Mouse (Mus musculus): ENCODE measurements around the gene Gpx1.
A peak's percentile ranks its signal among the peaks of the same experiment; 100 is the strongest.
"Not testable (repeated sequence)": the region's sequence is repeated elsewhere in the genome, so short reads cannot be mapped to it uniquely, and the experiment has no call there.

Gene Gpx1

DNA sequence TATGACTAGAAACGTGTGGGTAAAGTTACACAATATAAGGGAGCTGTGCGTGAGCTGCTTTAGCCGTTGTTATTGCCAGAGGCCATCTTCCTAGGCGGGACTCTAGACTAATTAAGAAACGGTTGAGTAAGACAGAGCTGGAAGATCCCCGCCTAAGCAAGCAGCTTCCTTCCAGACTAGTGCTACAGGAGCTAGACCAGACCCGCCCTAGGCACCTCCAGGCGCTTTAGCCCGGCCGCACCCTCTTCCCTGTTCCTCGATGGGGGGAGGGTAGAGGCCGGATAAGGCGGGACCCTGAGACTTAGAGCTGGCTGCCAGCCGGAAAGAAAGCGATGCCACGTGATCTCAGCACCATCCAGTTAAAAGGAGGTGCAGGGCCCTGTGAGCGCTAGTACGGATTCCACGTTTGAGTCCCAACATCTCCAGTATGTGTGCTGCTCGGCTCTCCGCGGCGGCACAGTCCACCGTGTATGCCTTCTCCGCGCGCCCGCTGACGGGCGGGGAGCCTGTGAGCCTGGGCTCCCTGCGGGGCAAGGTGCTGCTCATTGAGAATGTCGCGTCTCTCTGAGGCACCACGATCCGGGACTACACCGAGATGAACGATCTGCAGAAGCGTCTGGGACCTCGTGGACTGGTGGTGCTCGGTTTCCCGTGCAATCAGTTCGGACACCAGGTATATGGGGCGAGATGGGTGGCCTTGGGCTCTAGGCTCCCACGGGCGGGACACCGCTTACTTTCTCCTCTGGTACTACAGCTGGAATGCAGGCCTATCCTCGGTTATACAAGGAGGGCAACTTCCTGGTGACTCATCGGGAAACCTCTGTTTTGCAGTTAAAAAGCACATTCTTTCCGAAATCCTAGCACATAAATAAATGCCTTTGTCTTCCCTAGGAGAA is at the start of gene Gpx1:
Gpx1 (plus strand) TSS at position 18 of the 896 bp plus-strand sequence.
- peak; percentile 81 to 83 for DNase-seq

DNA sequence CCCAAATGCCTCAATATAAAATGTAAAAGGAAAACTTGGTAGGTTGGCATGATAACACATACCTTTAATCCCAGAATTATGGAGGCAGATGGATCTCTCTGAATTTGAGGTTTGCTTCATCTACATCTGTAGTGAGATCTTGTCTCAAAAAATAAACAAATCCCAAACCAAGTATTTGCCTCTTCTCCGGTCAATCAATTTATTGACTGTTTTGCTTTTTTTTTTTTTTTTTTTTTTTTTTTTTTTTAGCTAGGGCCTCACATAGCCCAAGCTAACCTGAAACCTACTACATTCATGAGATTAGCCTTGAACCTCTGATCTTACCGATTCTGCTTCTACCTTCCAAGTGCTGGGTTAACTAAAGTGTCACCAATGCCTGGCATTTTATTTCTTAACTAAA is 49.4 kb upstream of the Gpx1 start:
- no peak for DNase-seq

DNA sequence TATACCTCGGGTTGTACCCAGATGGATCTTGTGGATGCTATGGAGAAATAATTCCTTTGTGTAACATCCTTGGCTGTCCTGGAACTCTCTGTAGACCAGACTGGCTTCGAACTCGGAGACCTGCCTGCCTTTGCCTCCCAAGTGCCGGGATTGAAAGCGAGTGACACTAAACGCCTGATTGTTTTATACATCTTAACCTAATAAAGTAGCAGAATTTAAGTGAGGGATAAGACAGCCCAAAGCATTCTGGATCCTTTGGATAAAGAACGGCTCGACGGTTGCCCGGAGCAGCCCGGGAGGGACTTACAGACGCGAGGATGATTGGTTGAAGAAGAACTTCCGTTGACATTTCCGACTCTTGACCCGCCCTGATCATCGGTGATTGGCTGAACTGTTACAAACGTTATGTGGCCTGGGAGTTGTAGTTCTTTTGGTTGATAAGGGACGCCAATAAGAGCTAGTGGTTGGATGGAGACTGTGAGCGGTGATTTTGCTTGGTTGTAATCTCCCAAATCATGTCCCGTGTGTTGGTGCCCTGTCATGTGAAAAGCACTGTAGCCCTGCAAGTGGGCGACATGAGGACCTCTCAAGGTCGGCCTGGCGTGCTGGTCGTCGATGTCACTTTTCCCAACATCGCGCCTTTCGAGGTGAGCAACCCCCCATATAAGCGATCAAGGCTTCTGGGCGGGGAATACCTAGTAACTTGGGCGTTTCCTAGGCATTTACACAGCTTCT is 48.5 kb upstream of the Gpx1 start, which contains the start of gene Nicn1:
Nicn1 (plus strand) TSS at position 414 of the 735 bp plus-strand sequence.
- DNase-seq, result peak; percentile 87 to 89

DNA sequence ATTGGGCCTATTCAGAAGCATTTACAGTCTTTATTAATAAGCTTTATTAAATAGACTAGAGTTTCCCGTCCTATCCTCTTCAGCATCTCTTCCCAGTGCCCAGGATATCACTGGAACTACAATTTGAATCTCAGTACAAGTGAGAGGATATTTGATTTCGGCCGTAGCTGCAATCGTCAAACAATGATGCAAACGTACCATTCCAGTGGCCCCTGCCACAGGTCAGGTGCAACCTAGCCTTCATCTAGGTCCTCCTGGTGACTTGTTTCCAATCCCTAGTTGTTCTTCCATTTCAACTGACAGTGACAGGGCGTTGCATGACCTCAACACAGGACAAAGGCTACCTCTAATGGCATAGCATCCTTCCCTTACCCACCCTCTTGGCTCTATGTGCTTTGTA is 47.9 kb upstream of the Gpx1 start:
- DNase-seq, result no peak

DNA sequence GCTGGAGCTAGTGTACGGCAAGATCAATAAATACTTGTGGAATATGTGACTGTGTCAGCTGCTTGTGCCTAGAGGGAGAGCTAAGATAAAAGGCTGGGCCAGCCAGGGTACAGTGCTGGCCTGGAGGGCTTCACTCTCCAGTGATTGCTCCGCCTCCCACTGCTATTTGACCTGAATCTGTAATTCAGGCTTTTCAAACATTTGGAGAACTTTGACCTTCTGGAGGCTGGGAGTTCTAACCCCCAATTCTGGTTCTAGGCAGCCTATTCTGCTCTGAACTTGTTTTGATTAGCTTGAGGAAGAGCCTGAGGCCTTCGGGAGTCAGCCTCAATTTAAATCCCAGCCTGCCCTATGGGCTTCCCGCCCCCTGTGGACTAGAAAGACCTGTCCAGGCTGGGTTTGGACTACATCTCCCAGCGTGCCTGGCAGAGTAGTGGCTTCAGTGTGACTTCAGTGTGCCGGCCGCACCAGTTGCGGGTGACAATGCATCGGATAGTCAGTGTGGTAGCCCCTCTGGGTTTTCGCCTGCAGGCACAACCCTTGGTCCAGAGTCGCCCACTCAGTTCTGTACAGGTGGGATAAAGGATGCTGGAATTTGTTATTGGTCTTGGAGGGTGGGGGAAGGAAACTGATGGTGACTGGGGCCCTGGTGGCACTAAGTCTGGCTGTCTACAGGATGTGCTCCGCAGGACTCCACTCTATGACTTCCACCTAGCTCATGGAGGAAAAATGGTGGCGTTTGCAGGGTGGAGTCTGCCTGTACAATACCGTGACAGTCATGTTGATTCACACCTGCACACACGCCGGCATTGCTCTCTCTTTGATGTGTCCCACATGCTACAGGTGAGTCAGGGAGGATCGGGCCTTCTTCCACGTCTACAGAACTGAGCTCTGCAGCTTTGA is 42.0 kb upstream of the Gpx1 start, which contains the start of gene Amt:
Amt (plus strand) TSS at position 401 of the 903 bp plus-strand sequence.
- peak; percentile 50 to 57 for DNase-seq

DNA sequence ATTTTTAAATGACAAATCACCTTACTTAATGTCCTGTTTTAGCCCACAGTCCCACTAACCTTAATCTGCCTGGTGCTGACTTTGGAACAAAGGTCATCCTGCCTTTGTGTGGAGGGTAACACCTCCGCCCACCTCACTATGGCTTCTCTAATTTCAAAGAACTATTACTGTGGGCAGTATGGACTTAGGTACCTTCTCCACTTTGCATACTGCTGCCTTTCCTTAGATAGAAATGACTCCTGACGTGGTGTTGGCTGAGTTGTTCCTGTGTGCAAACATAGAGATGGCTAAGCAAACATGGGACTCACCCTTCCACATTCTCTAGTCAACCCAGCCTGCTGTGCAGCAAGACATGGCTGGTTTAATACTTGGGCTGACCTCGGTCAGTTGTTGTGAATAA is 36.9 kb upstream of the Gpx1 start:
- DNase-seq, result no peak

DNA sequence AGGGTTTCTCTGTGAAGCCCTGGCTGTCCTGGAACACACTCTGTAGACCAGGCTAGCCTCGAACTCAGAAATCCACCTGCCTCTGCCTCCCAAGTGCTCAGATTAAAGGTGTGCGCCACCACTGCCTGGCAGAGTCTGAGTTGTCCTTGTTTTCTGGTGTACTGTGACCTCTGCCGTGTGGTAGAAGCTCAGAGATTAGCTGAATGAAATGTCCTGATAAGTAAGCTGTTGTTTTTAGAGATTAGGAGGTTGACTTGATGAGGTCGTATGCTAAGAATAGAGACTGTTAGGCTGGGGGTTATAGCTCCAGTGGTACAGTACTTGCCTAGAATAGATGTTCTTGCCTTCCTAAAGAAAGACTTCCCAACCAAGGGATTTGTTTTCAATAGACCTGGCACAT is 34.0 kb upstream of the Gpx1 start:
- no peak for DNase-seq

DNA sequence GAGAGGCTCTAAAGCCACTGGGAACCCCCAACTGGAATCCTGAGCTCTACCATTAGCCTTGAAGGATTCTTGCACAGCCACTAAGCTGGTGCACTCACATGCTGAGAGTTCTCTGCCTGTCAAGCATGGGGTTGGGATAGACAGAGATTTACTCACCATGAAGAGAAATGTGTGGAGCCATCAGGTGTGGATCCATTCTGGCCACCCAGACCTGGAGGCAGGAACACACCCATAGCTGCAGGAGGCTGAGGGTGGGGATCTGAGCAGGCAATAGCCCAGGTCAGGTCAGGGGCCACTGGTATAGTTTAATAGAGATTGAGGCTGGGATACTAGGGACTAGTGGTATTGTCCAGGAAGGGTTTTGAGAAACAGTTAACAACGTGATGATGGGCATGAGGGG is 33.5 kb upstream of the Gpx1 start:
- DNase-seq, result no peak

DNA sequence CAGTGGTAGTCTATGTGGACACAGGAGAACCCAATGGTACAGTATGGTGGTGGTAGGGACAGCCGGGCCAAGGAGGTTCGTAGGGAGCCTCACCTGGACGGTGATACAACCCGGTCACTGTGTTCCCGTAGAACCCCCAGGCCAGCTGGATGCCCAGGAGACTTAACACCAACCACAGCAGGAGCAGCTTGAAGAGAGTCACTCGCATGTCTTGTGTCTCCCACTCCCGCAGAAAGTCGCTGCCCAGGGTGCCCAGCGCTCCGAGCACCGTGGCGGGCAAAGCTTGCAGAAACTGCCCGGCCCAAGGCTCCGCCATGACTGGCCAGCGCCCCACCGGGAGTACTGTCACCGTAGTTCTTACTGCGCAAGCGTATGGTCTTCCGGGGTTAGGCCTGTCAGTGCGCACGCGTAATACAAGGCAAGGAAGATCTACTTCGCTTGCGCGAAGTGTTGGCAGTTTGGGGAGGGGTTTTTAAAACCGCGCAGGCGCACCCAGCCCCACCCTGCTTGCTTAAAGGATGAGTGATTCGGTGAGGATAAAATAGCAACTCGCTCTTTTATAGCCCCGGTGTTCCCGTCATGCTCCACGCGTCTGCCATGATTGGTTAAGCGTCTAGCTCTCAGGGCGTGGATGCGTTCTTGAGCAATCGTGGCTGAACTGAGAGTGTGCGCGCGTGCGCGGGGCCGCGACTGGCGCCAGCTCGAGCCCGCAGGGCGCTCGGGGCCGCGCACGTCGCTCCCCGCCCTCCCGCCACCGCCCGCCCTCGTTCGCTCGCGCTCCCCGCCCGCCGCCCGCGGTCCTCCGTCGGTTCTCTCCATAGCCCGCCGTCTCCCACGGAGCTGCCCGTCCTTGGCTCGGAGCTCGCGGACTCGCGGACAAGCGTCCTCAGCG is 32.8 kb upstream of the Gpx1 start, which contains the start of the genes Rhoa and Tcta:
Rhoa (plus strand) TSS at position 501 of the 892 bp plus-strand sequence.
Tcta (minus strand) TSS at position 532 of the 892 bp plus-strand sequence.
- DNase-seq, result peak; percentile 97 to 99

DNA sequence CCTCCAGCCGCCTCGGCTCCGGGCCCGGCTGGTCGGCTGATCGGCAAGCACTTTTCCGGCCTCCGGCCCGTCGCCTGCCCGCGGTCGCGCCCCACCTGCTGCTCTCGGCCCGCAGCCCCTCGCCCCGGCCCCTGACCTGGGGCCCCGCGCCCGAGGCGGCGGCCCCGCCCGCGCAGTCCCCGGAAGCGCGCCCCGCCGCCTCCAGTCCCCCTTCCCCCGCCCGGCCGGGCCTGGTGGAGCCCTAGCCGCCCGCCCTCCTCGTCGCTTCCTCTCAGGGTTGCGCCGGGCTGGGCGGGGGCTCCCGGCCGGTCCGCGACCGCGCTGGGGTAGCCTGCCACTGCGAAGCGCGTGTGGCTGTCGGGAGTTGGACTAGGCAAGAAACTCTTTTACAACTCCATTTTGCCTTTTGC is 32.1 kb upstream of the Gpx1 start:
- DNase-seq, result peak in 1 of 2 experiments; percentile 74

DNA sequence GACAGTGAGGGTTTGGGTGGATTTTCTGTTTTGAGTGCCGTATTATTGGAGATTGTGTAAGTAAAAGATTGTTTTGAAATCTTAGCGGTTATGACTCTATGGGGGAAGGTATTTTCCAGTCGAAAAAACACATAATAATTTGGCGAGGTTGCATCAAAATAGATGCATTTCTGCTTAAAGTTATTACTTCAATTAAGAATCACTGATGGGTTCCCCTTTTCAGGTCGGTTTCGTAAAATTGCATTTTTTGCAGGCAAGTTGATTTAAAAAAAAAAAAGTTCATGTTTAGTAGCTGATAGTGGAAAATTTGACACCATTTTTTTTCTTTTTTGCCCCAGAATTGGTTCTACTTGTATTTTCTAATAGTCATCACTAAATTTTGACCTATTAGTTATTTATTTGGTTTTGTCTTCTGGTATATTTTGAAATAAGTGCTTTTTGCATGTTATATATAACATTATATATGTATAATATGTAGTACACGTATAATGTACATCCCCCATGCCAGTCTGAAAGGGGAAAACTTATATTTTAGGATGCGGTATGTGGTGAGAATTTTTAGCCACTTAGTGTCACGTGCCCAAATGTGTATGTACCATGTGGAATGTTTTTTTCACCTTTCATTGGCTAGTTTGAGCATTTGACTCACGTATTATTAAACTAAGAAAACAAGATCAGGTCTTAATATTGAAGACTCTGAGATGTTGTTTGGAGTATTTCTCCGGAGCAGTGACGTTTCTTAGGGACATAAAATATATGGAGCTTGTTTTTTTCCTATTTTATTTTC is 31.5 kb upstream of the Gpx1 start:
- no peak for DNase-seq

DNA sequence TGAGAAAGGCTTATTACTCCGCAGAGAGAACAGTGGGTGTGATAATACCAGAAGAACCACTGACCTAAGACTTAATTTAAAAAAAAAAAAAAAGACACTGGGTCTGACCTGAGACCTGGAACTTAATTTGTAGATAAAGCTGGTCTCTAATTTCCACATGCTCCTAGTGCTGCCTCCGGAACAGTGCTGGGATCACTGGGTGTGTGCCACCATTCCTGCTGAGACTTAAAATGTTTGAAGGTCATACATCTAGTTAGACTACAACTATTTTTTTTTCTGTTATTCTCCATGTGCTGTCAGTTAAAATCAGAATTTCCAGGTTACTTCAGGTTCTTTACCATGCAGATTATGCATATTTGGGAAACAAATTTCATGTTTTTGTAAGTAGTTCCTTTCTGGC is 30.6 kb upstream of the Gpx1 start:
- DNase-seq, result no peak

DNA sequence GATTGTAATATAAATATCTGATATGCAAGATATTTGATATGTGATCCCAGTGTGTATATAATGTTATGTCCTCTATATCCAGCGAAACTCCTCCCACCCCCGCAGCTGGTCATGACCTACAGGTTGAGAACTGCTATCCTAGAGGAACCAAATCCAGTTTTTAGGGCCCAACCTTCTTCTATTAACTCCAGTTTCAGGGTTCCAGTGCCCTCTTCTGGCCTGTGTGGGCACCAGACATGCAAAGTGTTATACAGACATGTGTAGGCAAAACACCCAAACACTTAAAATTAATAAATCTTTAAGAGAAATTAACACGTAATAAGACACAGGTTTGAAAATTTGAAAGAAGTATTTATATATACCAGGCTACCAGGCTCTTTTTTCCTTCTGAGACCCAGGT is 21.1 kb upstream of the Gpx1 start:
- DNase-seq, result no peak

DNA sequence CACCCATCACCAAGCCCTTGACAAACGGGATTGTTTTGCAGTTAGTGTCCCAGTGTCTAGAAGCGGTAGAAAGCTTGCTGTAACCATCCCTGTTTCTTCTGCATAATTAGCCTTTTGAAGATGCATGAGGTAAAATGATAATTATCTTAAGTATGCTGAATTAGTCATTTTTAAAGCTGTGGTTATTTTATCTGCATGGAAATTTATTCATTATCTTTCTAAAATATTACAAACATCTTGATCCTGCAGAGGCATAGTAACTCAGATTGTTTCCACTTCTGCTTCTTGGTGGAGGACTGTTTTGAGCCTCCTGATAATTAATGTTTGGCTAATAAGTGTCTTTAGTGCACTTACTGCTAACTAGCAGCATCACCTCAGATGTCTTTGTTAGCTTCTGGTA is 20.2 kb upstream of the Gpx1 start:
- no peak for DNase-seq

DNA sequence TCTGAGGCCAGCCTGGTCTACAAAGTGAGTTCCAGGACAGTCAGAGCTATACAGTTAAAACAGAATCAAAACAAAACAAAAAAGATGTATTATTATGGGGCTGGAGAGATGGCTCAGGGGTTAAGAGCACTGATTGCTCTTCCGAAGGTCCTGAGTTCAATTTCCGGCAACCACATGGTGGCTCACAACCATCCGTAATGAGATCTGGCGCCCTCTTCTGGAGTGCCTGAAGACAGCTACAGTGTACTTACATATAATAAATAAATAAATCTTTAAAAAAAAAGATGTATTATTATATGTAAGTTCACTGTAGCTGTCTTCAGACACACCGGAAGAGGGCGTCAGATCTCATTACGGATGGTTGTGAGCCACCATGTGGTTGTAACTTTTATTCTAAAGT is 16.6 kb upstream of the Gpx1 start:
- DNase-seq, result not testable (repeated sequence)

DNA sequence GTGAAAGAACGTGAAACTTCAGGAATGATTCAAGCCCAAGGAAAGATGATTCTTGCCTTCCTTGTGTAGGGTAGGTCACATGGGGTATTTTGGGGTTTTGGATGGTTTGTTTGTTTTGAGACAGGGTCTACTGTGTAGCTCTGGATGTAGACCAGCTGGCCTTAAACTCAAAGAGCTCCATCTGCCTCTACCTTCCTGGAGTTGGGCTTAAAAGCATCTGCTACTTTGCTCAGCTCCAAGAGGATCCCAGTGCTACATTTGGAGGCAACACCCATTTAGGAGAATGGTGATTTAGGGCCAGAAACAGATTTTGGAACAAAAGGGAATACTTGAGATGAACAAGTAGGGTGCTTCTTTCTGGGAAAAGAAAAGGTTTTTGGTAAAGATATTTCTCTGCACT is 13.9 kb upstream of the Gpx1 start:
- peak in 1 of 2 experiments; percentile 32 for DNase-seq

DNA sequence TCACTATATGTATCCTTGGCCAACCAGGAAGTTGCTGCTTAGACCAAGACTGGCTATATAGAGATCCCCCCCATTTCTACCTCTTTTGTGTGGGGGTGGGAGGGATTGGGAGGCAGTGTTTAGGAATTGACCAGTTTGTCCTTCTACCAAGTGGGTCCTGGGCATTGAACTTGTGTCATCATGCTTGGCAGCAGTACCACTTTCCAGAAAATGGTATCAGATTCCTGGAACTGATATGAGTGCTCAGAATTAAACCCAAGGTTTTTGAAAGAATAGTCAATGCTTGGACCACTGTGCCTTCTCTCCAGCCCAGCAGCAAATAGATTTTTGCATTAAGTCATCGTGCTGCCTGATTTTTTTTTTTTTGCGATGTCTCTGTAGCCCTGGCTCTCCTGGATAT is 12.9 kb upstream of the Gpx1 start:
- no peak for DNase-seq

DNA sequence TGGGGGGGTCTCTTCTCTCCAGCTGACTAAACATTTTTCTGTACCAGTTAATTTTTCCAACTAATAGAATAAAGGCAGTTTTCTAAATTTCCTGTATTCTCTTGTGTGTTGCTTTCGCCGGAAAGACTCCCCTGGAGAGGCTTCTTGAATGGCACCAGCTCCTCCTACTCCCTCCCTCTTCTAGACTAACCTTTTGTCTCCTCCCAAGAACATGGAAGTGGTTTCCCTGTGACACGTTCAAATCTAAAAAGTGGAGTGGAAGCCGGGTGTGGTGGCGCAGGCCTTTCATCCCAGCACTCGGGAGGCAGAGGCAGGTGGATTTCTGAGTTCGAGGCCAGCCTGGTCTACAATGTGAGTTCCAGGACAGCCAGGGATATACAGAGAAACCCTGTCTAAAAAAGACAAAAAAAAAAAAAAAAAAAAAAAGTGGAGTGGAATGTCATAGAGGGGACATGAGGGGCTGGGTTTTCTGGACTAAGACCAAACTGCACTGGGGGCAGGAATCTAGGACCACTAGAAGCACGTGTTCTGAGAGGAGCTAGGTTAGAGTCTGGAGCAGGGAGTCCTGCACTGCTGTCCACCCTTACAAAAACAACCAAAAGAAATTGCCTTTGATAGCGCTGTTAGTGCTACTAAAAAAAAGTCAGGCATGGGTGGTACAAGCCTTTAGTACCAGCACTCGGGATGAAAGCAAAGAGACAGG is 704 bp upstream of the Gpx1 start:
- no peak for DNase-seq

DNA sequence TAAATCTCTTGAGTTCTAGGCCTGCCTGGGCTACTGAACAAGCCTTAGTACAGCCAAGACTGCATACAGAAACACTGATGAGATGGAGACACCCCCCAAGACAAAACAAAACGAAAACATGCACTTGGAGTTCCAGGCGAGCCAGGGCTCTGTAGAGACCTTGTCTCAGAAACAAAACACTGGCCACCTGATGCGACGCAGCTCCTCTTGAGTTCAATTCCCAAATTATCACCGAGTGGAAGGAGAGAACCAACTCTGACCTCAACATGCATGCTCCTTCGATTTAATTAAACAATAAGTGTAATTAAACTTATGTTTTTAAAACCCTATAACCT is 185 bp upstream of the Gpx1 start:
- DNase-seq, result no peak

DNA sequence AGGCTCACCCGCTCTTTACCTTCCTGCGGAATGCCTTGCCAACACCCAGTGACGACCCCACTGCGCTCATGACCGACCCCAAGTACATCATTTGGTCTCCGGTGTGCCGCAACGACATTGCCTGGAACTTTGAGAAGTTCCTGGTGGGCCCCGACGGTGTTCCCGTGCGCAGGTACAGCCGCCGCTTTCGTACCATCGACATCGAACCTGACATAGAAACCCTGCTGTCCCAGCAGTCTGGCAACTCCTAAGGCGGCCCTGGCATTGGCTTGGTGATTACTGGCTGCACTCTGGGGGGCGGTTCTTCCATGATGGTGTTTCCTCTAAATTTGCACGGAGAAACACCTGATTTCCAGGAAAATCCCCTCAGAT is 1.2 kb downstream of the Gpx1 start:
- DNase-seq, result peak; percentile 22 to 24

All from cerebellum, postnatal 36 days (tissue).